Mouse (Mus musculus) limb, embryonic 15.5 days (tissue): ENCODE data around the gene Krt7. TPM values are rescaled to one million over a fixed set of nuclear protein-coding genes. Genes with fewer than 3 reads are reported as not detected.

ENCODE experiments used
- ATAC-seq: fragments of 200-750 bp; cut with Nextera tagmentation; 2 replicates; pipeline ENCODE4 v1.8.0; 2017; ENCODE audit warnings: low read depth, moderate TSS enrichment; ENCODE audit not compliant: insufficient number of reproducible peaks, low FRiP score, low TSS enrichment
- H3K27ac ChIP-seq: fragments of 300-500 bp; sonication (generic); 2 replicates; pipeline ENCODE4 v1.5.1; 2015; ENCODE audit warnings: moderate library complexity, mild to moderate bottlenecking, inconsistent platforms
- H3K27me3 ChIP-seq: fragments of 300-500 bp; sonication (generic); 2 replicates; pipeline ENCODE4 v1.6.1; 2015; ENCODE audit warnings: inconsistent platforms
- H3K36me3 ChIP-seq: fragments of 300-500 bp; sonication (generic); 2 replicates; pipeline ENCODE4 v1.6.1; 2015; ENCODE audit warnings: inconsistent platforms
- H3K4me1 ChIP-seq: fragments of 300-500 bp; sonication (generic); 2 replicates; pipeline ENCODE4 v1.6.1; 2015; ENCODE audit warnings: inconsistent platforms
- H3K4me2 ChIP-seq: fragments of 300-500 bp; sonication (generic); 2 replicates; pipeline ENCODE4 v1.6.1; 2015; ENCODE audit warnings: mild to moderate bottlenecking, inconsistent platforms
- H3K4me3 ChIP-seq: fragments of 300-500 bp; sonication (generic); 2 replicates; pipeline ENCODE4 v1.5.1; 2015; ENCODE audit warnings: mild to moderate bottlenecking, inconsistent platforms
- H3K9ac ChIP-seq: fragments of 300-500 bp; sonication (generic); 2 replicates; pipeline ENCODE4 v1.6.1; 2015; ENCODE audit warnings: inconsistent platforms
- H3K9me3 ChIP-seq: fragments of 300-500 bp; sonication (generic); 2 replicates; pipeline ENCODE4 v1.6.1; 2016; ENCODE audit warnings: inconsistent platforms
- WGBS: fragments of 180-500 bp; shearing (Covaris S2); methylation state at CpG from one replicate; pipeline ENCODE4 v1.1.7; 2015; 5-methylcytosine and 5-hydroxymethylcytosine counted together
- polyA plus RNA-seq: library from polyadenylated mRNA; unstranded; fragments of >200 nt; fragmentation: Nextera tagmentation; extraction: Ambion mirVana; gene quantifications from 2 replicates; pipeline ENCODE4 v1.2.1, GENCODE M21; 2015

Gene Krt7
- polyA plus RNA-seq, 1 experiment from 2014 or later = 162 TPM

DNA sequence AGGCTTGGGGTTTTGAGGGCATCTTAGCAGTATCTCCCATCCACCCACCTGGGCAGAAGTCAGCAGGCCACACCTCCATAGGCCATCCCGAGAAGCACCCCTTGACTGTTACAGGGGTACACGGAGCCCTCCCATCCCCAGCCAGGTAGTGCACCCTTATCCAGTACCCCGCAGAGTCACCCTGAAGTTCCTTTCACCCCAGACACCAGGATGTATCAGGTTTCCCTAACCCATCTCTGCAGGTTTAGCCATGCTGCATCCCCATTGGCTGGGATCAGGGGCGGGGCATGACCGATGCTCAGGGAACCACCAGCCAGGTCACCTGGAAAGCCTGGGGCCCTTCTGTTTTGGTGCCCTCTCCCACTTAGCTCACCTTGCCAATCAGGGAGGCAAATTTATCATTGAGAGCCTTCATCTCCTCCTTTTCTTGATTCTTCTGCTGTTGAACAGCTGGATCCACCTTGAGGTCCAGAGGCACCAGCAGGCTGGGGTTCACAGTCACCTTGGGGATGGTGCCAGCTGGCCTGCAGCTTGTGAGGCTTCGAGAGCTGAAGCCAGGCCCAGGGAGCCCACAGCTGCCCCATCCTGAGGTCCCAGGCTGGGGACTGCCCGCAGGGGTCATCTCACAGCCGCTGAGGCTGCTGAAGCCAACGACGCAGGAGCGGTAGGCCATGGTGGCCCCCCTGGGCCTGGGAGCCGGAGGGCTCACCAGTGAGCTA, 41.3 kb upstream of the Krt7 start:
- H3K27me3 ChIP-seq = no peaks in the 10 kb centered on the region
- H3K27ac ChIP-seq = peak overlapping the region; percentile 83
- ATAC-seq = 0 out of 2 replicates have a peak, but pooled peaks have one; percentile 3
- peak overlapping the region; percentile 28 for H3K4me2 ChIP-seq
- 29% methylated on average over 12 of the region's 12 CpGs for WGBS
- peaks cover 66% of the 10 kb centered on the region for H3K4me1 ChIP-seq
- H3K9ac ChIP-seq = no peak overlapping the region
- H3K36me3 ChIP-seq = no peaks in the 10 kb centered on the region
- H3K4me3 ChIP-seq = peak overlapping the region; percentile 5; the same call in 1 of the 2 replicates
- H3K9me3 ChIP-seq = no peaks in the 10 kb centered on the region; the same call in 1 of the 2 replicates

DNA sequence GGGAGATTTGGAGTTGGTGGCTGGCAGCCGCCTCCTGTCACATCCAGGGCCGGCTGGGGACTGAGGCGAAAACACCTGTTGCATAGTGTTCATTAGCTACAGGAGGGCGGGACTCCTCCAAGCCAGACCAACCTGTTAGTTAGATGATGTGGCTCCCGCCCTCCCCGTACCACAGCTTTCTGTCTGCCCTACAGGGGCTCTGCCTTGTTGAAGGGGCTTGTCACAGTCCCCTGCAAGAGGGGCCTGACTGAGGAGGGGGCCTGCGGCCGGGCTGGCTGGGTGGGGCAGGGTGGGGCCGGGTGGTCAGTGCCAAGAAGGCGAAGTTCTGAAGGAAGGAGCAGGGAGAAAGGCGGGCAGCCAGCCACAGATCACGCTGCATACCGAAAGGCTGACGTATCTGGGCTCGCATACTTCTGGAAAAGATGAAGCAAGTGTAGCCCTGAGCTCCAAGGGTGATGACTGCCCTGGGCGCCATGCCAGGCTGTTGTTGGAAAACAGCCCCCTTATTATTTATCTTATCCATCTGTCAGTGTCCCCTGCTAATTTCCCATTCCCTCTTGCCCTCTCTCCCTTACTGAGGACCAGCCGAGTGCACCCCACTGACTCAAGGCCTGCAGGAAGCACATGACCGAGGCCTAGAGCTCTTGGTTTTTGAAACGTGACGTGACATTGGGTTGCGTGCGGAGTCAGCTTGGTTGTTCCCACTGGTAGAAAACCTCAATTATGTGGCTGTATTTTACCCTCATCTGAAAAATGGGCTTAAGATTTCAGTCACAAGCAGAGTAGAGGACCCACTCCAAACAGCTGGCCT, 40.5 kb upstream of the Krt7 start, which contains the start of gene Krt80:
Gene Krt80 (minus strand): TSS at position 62 of the 811 bp plus-strand sequence.
- H3K4me3 ChIP-seq = peak within 1 kb of the TSS; percentile 5; the same call in 1 of the 2 replicates
- H3K4me1 ChIP-seq = peaks cover 67% of the 10 kb centered on the region
- H3K9ac ChIP-seq = no peak within 1 kb of the TSS
- no peaks in the 10 kb centered on the region; the same call in 1 of the 2 replicates for H3K9me3 ChIP-seq
- ATAC-seq = peak; percentile 62
- 31% methylated on average over 22 of the region's 22 CpGs for WGBS
- no peaks in the 10 kb centered on the region for H3K36me3 ChIP-seq
- H3K4me2 ChIP-seq = peak within 1 kb of the TSS; percentile 28
- peak within 1 kb of the TSS; percentile 83 for H3K27ac ChIP-seq
- no peaks in the 10 kb centered on the region for H3K27me3 ChIP-seq

DNA sequence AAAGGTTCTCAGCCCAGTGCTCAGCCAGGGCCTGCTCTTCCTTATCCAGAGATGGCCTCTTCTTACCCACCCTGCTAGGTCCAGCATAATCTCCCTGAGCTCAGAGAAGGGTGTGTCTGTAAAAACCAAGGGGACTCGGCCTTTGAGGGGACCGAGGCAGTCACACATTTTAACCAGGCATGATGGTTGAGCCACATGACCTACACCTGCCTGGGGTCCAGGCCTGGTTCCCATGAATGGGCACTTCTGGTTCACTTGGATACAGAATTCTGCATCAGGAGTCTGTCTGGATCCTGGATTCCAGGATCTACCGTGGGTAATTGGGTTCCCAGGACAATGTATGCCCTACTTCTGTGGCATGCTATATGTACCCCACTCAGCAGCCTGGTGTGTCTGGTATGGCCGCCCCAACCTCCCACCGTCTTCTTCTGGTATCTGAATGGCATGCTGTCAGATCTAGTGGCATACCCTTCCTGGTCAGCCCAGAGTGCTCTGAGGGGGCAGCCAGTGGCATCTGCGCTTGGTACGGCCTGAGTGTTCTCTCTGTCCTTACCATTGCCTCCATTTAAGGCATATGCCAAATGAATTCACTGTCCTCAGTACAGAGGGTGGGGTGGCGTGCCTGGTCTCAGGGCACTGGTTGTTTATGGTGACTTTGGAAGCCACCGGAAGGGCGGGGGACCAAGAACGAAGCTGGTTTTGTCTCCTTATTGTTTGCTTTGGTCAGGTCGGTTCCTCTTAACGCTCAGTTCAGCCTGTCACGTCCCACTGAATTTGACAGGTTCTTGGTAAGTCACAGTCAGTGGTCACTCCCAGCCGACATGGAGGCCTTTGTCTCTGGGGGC, 39.5 kb upstream of the Krt7 start:
- Histone ChIP-seq H3K4me2 (no peak overlapping the region), H3K9me3 (no peaks in the 10 kb centered on the region; the same call in 1 of the 2 replicates), H3K27me3 (no peaks in the 10 kb centered on the region), H3K4me1 (peaks cover 64% of the 10 kb centered on the region), H3K4me3 (no peak overlapping the region), H3K36me3 (no peaks in the 10 kb centered on the region), H3K9ac (no peak overlapping the region), H3K27ac (peak overlapping the region; percentile 83; the same call in 1 of the 2 replicates)
- 84% methylated on average over 15 of the region's 15 CpGs for WGBS
- ATAC-seq = no peak

DNA sequence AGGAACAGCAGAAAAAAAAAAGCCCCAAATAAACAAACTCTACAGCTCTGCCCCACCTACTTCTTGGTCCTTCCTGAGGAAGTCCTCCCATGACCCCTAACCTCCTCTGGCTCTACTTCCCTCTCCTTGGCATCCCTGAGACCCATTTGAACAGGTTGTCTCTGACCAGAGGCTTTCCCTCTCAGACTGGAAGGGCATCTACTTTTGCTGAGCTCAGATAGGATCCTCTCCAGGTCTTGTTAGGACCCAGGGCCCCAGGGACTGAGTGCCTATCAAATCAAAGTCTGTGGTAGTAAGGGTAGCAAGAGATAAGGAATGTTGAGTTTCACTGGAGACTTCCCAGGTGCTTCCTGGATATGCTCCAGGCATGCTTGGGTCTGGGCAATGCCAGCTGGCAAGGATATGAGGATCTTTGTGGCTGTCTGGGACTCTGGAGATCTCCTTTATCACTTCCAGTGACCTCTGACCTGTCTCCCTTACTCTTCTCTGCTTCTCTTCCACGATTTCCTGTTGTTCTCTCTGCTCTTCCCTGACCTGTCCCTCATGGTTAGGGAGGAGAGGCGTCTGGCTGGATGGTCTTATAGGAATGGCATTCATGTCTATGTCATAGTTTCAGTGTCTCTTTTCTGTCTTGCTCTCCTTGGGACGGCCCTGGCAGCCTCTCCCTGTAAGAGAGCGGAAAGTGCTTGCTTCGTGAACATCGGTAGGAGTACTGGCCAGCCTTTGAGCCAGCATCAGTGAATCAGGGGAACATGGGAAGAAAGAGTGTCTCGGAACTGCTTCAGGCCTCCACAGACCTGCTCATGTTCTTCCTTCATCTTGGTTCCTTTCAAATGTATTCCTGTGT, 38.5 kb upstream of the Krt7 start:
- no peak overlapping the region for H3K4me3 ChIP-seq
- no peaks in the 10 kb centered on the region for H3K27me3 ChIP-seq
- peaks cover 60% of the 10 kb centered on the region for H3K4me1 ChIP-seq
- no peak overlapping the region for H3K4me2 ChIP-seq
- H3K36me3 ChIP-seq = no peaks in the 10 kb centered on the region
- no peaks in the 10 kb centered on the region for H3K9me3 ChIP-seq
- H3K9ac ChIP-seq = no peak overlapping the region
- no peak for ATAC-seq
- 70% methylated on average over 7 of the region's 7 CpGs for WGBS
- H3K27ac ChIP-seq = no peak overlapping the region

DNA sequence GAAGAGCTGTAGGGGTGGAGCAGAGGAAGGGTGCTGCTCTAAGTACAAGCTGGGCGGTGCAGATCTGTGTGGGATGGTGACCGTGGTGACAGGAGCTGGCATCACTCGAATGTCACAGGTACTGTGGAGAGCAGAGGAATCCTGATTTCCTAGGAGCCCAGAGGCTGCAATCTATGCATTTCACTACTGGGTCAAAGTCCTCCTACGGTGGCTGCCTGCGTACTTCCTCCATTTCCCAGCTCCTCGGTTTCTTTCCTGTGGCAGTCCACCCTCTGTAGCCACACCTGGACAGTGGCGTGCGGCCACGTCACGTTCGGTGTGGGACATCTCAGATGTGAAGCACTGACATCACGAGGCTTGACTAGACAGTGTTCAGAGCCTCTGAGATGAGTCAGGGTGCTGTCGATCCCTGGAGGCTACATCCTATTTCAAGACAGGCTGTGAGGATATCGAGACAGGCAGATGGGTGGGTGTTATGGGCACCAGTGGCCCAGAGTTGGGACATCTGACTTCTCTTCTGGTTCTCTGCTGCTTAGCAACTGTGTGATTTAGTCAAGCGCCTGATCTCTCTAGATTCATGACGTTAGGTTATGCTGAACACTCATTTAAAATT, 37.5 kb upstream of the Krt7 start:
- 76% methylated on average over 16 of the region's 16 CpGs for WGBS
- no peak for ATAC-seq
- Histone ChIP-seq H3K9ac (no peak overlapping the region), H3K9me3 (no peaks in the 10 kb centered on the region), H3K27me3 (no peaks in the 10 kb centered on the region), H3K4me2 (no peak overlapping the region), H3K4me3 (no peak overlapping the region), H3K4me1 (peaks cover 50% of the 10 kb centered on the region), H3K36me3 (no peaks in the 10 kb centered on the region), H3K27ac (no peak overlapping the region)

DNA sequence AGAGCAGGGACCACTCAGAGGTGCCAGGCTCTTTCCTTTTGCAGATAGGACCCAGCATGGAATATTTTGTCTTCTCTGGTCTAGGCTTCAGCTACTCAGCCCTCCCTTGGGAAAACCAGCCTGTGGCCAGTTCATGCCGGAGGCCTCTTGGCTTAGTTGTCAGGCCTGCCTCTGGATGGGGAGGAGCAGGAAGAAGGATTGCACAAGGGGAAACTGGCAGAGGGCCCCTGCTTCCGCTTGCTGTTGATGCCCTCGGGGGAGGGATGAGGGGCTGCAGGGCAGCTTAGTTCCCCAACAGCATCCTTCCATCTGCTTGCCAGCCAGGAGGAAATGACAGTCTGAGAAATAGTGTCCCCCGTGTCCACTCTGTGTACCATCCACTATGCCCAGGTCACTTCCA, 36.0 kb upstream of the Krt7 start:
- Histone ChIP-seq H3K4me1 (peaks cover 36% of the 10 kb centered on the region), H3K9me3 (no peaks in the 10 kb centered on the region), H3K4me2 (no peak overlapping the region), H3K4me3 (no peak overlapping the region), H3K27me3 (no peaks in the 10 kb centered on the region), H3K27ac (no peak overlapping the region; the same call in 1 of the 2 replicates), H3K36me3 (no peaks in the 10 kb centered on the region), H3K9ac (no peak overlapping the region)
- 41% methylated on average over 4 of the region's 4 CpGs for WGBS
- ATAC-seq = no peak

DNA sequence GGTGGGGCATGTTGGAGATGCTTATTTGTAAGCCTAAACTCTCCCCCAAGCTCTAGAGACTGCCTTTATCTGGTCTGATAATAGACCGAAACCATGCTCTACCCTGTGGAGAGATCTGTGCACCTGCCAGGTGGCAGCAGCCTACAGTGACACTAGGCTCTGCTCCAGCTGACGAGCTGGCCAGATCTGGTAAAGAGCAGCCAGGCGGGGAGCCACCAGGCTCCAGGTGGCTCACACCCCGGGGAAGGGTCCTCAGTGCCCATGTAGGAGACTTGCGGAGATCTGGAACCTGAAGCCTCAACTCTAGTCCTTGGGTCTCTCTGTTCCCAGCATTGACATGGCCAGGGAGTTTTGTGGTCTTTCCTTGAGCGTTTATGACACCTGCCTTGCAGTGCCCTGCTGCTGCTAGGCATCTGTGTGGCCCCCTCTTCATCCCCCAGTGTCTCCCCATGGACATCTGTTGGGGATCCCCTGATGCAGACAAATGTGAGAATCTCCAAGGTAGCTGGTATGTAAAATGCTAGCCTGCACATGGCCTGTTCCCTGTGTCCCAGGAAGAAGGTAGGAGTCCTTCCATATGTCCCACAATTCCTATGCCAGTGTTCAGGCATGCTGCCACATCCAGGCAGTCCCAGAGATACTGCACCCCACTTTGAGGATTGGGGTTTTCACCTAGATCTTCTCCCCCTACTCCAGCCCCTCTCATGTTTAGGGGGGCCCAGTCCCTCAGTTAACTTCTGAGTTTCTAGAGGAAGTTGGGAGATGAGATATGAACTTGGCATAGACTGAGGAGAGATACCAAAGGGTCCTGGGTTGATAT, 34.7 kb upstream of the Krt7 start:
- Histone ChIP-seq H3K36me3 (no peaks in the 10 kb centered on the region), H3K27me3 (no peaks in the 10 kb centered on the region), H3K27ac (no peak overlapping the region), H3K4me2 (no peak overlapping the region), H3K9me3 (no peaks in the 10 kb centered on the region), H3K4me1 (peaks cover 23% of the 10 kb centered on the region), H3K9ac (no peak overlapping the region), H3K4me3 (no peak overlapping the region)
- 74% methylated on average over 6 of the region's 6 CpGs for WGBS
- no peak for ATAC-seq

DNA sequence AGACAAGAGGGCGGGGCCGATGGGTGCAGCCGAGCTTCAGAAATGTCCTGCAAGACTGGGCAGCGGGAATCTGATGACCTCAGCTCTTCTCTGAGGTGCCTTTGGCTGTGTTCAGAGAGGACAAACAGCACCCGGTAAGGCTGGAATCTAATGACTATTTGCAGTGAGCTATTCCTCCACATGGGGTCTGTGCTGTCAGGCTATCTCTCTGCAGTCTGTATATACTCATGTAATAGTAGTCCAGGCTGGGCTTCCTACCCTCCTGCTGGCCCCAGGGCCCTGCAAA, 34.1 kb upstream of the Krt7 start:
- H3K9me3 ChIP-seq = no peaks in the 10 kb centered on the region
- H3K9ac ChIP-seq = no peak overlapping the region
- no peak overlapping the region for H3K27ac ChIP-seq
- no peaks in the 10 kb centered on the region for H3K36me3 ChIP-seq
- H3K4me3 ChIP-seq = no peak overlapping the region
- H3K4me2 ChIP-seq = no peak overlapping the region
- peaks cover 21% of the 10 kb centered on the region for H3K4me1 ChIP-seq
- H3K27me3 ChIP-seq = no peaks in the 10 kb centered on the region
- WGBS = 63% methylated on average over 5 of the region's 5 CpGs
- no peak for ATAC-seq

DNA sequence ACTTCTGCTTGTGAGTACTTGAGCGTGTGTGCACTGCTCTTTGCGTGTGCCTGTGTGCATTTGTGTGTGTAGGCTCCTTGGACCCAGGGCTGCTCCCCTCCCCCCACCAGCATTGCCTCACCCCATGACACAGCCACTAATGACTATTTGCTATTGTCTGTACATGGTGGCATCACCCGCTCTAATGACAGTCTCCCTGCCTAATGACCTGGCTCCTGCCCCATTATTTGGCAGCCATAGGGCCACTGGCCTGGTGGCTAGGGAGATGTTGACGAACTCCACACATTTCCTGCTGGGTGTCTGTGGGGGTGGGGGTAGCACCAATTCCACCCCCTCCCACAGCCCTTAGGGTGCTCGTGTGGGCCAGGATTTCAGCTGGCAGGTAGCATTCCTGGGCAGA, 32.2 kb upstream of the Krt7 start:
- Histone ChIP-seq H3K27me3 (no peaks in the 10 kb centered on the region), H3K4me1 (peaks cover 12% of the 10 kb centered on the region), H3K4me3 (no peak overlapping the region), H3K36me3 (no peaks in the 10 kb centered on the region), H3K9me3 (no peaks in the 10 kb centered on the region), H3K27ac (no peak overlapping the region), H3K9ac (no peak overlapping the region), H3K4me2 (no peak overlapping the region)
- no peak for ATAC-seq
- WGBS = 77% methylated on average over 5 of the region's 5 CpGs

DNA sequence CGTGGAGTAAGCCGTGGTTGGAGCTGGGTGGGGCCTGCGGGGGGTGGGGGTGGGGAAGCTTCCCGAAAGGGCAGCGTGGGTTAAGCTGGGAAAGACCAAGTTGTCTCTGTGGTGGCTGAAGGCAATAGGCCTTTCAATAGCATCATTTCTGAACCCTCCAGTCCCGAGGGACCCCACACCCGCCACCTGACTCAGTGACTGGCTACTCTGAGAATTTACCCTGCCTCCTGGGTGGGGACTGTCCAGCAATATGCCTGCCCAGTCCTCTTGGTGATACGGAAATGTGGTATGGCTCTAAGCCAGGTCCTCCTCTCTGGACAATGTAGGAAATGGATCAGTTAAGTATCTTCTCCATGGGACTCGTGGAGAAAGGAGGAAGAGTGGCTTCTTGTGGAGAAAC, 29.1 kb upstream of the Krt7 start:
- Histone ChIP-seq H3K9ac (no peak overlapping the region), H3K4me2 (no peak overlapping the region), H3K4me1 (no peaks in the 10 kb centered on the region), H3K27me3 (no peaks in the 10 kb centered on the region), H3K27ac (no peak overlapping the region), H3K4me3 (no peak overlapping the region), H3K9me3 (no peaks in the 10 kb centered on the region), H3K36me3 (no peaks in the 10 kb centered on the region)
- ATAC-seq = no peak
- WGBS = 61% methylated on average over 9 of the region's 9 CpGs
